Mouse (Mus musculus) testis, adult 2 months (tissue): ENCODE data around the gene Prkaa1. TPM values are rescaled to one million over a fixed set of nuclear protein-coding genes. Genes with fewer than 3 reads are reported as not detected.

Experiments
- H3K27ac ChIP-seq: fragments of 200-500 bp; 2 replicates; pipeline ENCODE4 v1.5.1; 2012; ENCODE audit warnings: low read depth, low read length; ENCODE audit not compliant: control insufficient read depth, insufficient read depth
- H3K27me3 ChIP-seq: fragments of 200-500 bp; 2 replicates; pipeline ENCODE4 v1.6.1; 2012; ENCODE audit warnings: mild to moderate bottlenecking, low read length, moderate library complexity; ENCODE audit not compliant: control insufficient read depth, insufficient read depth
- H3K36me3 ChIP-seq: fragments of 200-500 bp; 2 replicates; pipeline ENCODE4 v1.6.1; 2012; ENCODE audit warnings: mild to moderate bottlenecking, low read length; ENCODE audit not compliant: control insufficient read depth, insufficient read depth
- H3K4me1 ChIP-seq: fragments of 200-500 bp; 2 replicates; pipeline ENCODE4 v1.6.1; 2012; ENCODE audit warnings: low read length; ENCODE audit not compliant: control insufficient read depth, insufficient read depth
- H3K4me3 ChIP-seq: fragments of 200-500 bp; 2 replicates; pipeline ENCODE4 v1.5.1; 2012; ENCODE audit warnings: low read depth, mild to moderate bottlenecking, low read length, moderate library complexity, mixed read lengths; ENCODE audit not compliant: control insufficient read depth
- CTCF ChIP-seq: fragments of 200-500 bp; IDR thresholded peaks from 2 replicates; pipeline ENCODE4 v1.5.1; 2012; ENCODE audit warnings: low read depth, mild to moderate bottlenecking, inconsistent platforms, low read length, moderate library complexity; ENCODE audit not compliant: control insufficient read depth, insufficient read depth, insufficient replicate concordance
- POLR2A ChIP-seq: fragments of 200-500 bp; IDR thresholded peaks from 2 replicates; pipeline ENCODE4 v1.6.1; 2012; ENCODE audit warnings: low read depth, mild to moderate bottlenecking, inconsistent platforms, low read length, moderate library complexity; ENCODE audit not compliant: control insufficient read depth
- polyA plus RNA-seq: library from polyadenylated mRNA; depleted of rRNA; stranded (reverse); fragments of >200 nt; gene quantifications from 2 replicates; pipeline ENCODE4 v1.2.3, GENCODE M21; 2012

Gene Prkaa1
- polyA plus RNA-seq, 1 experiment, result 6.3 TPM

DNA sequence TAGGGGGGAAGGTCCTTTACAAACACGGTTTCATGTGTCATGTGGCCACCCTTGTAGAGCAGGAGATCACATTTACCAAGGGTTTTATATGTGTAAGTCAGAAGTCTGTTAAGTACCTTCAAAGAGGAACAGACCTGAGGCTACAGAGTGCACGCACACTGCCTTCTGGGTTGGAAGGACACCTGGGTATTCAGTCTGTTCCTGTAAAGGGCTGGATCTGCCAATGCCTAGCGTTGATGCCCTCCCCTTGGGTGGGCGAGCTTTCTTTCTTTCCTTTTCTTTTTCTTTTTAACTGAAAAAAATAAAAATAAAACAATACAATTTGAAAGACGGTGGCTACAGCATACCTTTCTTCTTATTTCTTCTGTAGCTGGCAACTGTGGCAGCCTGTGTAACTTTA, 11.4 kb downstream of the Prkaa1 start:
- TF ChIP-seq POLR2A, result no peak
- TF ChIP-seq CTCF, result no peak
- Histone ChIP-seq H3K27me3 (no peaks in the 10 kb centered on the region), H3K27ac (no peak overlapping the region), H3K4me1 (no peaks in the 10 kb centered on the region), H3K36me3 (no peaks in the 10 kb centered on the region), H3K4me3 (no peak overlapping the region)

DNA sequence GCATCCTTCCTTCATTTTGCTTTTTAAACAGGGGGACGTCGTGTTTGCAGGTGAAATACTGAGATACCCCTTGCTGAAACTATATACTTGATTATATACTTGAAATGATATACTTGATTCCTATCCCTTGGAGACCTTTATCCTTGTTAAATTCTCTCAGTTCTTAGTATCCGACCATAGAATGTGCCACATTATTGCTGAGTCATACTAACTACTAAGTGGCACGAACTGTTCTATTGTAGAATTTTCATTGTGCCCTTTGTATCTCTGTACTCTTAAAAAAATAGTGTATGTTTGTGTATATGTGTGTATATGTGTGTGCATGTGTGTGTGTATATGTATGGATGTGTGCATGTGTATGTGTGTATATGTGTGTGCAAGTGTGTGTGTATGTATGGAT, 12.7 kb downstream of the Prkaa1 start:
- H3K36me3 ChIP-seq, result no peaks in the 10 kb centered on the region

DNA sequence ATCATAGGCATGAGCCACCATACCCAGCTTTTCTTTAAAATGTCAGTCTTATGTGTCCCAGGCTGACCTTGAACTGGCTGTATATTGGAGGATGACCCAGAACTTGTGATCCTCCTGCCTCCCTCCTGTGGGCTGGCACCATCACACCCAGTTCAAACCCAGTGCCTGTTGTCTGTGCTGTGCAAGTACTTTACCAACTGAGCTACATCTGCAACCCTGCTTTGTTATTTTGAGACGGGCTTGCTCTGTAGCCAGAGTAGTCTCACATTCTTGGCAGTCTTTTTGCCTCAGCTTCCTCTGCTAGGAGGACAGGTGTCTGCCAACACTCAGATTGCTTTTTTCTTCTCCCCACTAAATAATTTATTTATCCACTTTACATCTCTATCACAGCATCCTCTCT, 13.7 kb downstream of the Prkaa1 start:
- Histone ChIP-seq H3K4me3 (no peak overlapping the region), H3K27ac (no peak overlapping the region), H3K4me1 (no peaks in the 10 kb centered on the region), H3K27me3 (no peaks in the 10 kb centered on the region), H3K36me3 (no peaks in the 10 kb centered on the region)
- TF ChIP-seq POLR2A (no peak), CTCF (no peak)

More for the DNA sequence above, 12.7 kb downstream of the Prkaa1 start:
- H3K27me3 ChIP-seq, result no peaks in the 10 kb centered on the region
- TF ChIP-seq POLR2A (no peak), CTCF (no peak)
- no peak overlapping the region for H3K27ac ChIP-seq
- H3K4me3 ChIP-seq, result no peak overlapping the region
- H3K4me1 ChIP-seq, result no peaks in the 10 kb centered on the region

DNA sequence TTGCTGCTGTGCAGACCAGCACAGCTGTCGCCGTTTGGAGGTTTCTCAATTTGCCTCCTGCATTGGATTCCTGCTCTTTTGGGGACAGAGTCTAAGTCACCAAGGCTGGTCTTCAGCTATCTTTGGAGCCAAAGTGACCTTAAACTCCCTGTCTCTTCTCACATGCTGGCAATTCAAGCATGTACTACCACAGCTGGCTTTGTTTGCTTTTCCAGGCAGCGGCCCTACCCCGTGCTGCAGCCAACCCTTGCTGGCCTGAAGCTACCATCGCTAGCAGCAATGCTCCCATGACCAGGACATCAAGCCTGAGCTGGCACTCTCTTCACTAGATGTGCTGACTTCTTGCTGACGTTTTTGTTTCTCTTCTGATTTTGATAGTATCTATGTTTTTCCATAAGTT, 15.2 kb downstream of the Prkaa1 start:
- no peak overlapping the region for H3K4me3 ChIP-seq
- no peak for TF ChIP-seq CTCF
- TF ChIP-seq POLR2A, result no peak
- H3K27ac ChIP-seq, result no peak overlapping the region
- no peaks in the 10 kb centered on the region for H3K4me1 ChIP-seq
- H3K27me3 ChIP-seq, result no peaks in the 10 kb centered on the region
- no peaks in the 10 kb centered on the region for H3K36me3 ChIP-seq

DNA sequence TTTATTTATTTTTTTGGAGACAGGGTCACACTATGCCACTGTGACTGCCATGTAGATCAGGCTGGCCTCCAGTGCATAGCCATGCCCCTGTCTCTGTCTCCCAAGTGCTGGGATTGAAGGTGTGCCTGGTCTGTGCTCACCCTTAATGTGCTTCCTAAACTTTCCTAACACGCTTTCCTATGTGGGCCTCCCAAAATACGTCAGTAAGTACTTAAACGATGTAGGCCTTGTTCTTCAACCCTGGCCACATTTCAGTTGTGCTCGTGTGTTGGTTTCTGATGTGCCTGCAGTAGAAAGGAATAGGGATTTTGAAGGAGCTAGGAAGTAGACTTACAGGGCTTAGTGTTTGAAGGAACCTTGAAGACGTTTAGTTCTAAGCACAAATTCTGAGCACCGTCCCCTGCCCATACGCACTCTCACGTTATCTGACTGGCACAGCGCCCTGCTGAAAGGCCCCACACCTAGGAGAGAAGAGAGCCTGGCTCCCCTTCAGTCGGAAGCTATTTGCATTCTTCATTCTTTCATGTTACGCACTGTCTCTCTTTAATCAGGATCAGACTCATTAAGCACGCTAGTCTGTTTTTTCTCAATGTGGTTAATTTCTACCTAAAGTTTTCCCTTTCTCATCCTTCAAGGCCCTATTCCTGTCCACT, 21.6 kb downstream of the Prkaa1 start:
- TF ChIP-seq CTCF (no peak), POLR2A (no peak)
- Histone ChIP-seq H3K27me3 (no peaks in the 10 kb centered on the region), H3K4me1 (no peaks in the 10 kb centered on the region), H3K4me3 (no peak overlapping the region), H3K36me3 (no peaks in the 10 kb centered on the region; the same call in 1 of the 2 replicates), H3K27ac (no peak overlapping the region)

DNA sequence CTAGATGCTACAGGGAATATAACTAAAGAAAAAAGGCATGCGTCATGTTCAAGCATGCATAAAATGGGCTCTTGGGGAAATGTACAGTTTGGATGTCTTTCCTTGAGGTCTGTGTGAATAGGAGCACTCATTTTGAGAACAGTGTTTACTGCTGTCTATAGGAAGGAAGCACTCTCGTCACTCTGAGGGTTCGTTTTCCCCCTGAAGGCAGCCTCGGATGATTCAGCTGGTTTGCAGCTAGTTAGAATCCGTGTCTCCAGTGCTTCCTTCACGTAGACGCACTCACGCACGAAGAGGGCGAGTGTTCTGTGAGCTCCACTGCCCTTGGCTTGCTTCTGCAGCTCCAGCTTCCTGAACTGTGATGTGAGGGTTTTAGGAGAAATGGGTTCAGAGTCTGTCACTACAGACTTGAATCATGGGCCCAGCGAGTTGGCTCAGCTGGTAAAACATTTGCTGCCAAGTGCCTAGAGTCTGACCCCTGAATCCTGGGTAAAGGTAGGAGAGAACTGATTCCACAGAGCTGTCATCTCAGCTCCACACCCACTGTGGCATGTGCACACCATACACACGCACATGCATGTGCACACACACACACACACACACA, 29.7 kb downstream of the Prkaa1 start:
- H3K4me3 ChIP-seq, result no peak overlapping the region
- no peaks in the 10 kb centered on the region; the same call in 1 of the 2 replicates for H3K36me3 ChIP-seq
- no peak overlapping the region for H3K27ac ChIP-seq
- no peaks in the 10 kb centered on the region for H3K27me3 ChIP-seq
- TF ChIP-seq POLR2A (no peak), CTCF (no peak)
- H3K4me1 ChIP-seq, result no peaks in the 10 kb centered on the region

DNA sequence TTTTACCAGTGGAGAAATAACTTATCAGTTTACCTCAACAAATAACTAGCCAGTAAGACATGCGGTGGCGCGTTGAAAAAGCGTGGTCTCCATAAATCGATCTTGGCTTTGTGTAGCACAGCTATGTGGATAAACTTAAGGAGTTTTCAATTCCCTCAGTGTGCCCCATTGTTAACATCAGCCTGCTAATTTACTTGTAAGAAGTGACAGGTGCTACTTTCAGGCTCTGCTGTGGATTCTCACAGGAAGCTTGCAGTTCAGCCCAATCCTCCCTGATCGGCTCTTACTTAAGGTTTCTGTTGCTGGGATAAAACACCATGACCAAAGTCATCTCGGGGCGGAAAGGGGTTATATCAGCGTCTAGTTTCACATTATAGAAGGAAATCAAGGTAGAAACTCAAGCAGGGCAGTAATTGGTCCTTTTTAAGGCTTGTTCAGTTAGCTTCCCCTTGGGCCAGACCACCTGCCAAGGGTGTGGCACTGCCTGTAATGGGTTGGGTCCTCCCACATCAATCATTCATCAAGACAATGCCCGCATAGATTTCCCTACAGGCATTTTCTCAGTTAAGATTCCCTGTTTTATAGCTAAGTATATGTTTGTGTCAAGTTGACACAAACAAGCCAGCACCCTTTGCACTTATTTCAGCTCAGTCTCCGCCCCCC, 41.1 kb downstream of the Prkaa1 start:
- H3K4me3 ChIP-seq, result peak overlapping the region; percentile 90
- TF ChIP-seq POLR2A (no peak), CTCF (no peak)
- 0 out of 2 replicates have a peak overlapping the region, but pooled peaks have one; percentile 29 for H3K27ac ChIP-seq

More for the DNA sequence above, 41.1 kb downstream of the Prkaa1 start:
- Histone ChIP-seq H3K36me3 (peaks cover 2% of the 10 kb centered on the region; the same call in 1 of the 2 replicates), H3K27me3 (no peaks in the 10 kb centered on the region), H3K4me1 (peaks cover 7% of the 10 kb centered on the region; the same call in 1 of the 2 replicates)
